Mouse (Mus musculus) CH12.LX (cell line): ENCODE measurements around the gene Tbcb.

Source experiments
- BHLHE40 ChIP-seq: IDR thresholded peaks from 2 replicates; pipeline ENCODE4 v1.6.1; 2011; ENCODE audit warnings: mild to moderate bottlenecking, low read depth, low read length, improper control_type of control experiment
- CTCF ChIP-seq, 2 experiments: IDR thresholded peaks in 1 of 2; conservative IDR thresholded peaks in 1 of 2; 2 replicates each; pipeline ENCODE4 v1.5.1; 2011 to 2012; ENCODE audit warnings: low read depth in 2 of 2, low read length in 2 of 2, improper control_type of control experiment in 1 of 2, inconsistent platforms in 1 of 2, mild to moderate bottlenecking in 1 of 2, moderate library complexity in 1 of 2
- EP300 ChIP-seq: IDR thresholded peaks from 2 replicates; pipeline ENCODE4 v1.6.1; 2011; ENCODE audit warnings: low read length, improper control_type of control experiment
- JUND ChIP-seq: conservative IDR thresholded peaks from 2 replicates; pipeline ENCODE4 v1.6.1; 2011; ENCODE audit warnings: low read depth, low read length, improper control_type of control experiment
- MAFK ChIP-seq: IDR thresholded peaks from 2 replicates; pipeline ENCODE4 v1.6.1; 2011; ENCODE audit warnings: low read length, improper control_type of control experiment; ENCODE audit not compliant: insufficient replicate concordance
- MXI1 ChIP-seq: IDR thresholded peaks from 2 replicates; pipeline ENCODE4 v1.6.1; 2011; ENCODE audit warnings: mild to moderate bottlenecking, low read depth, low read length, improper control_type of control experiment
- NRF1 ChIP-seq: IDR thresholded peaks from 2 replicates; pipeline ENCODE4 v1.6.1; 2014; ENCODE audit warnings: low read depth, mild to moderate bottlenecking, inconsistent platforms, low read length, improper control_type of control experiment, moderate library complexity
- POLR2A ChIP-seq: IDR thresholded peaks from 2 replicates; pipeline ENCODE4 v1.6.1; 2011; ENCODE audit warnings: low read depth, mild to moderate bottlenecking, improper control_type of control experiment, low read length
- RAD21 ChIP-seq: IDR thresholded peaks from 2 replicates; pipeline ENCODE4 v1.6.1; 2011; ENCODE audit warnings: low read depth, mild to moderate bottlenecking, low read length, improper control_type of control experiment, moderate library complexity
- RCOR1 ChIP-seq: conservative IDR thresholded peaks from 2 replicates; pipeline ENCODE4 v1.6.1; 2012; ENCODE audit warnings: low read depth, mild to moderate bottlenecking, inconsistent platforms, low read length, improper control_type of control experiment
- SMC3 ChIP-seq: IDR thresholded peaks from 2 replicates; pipeline ENCODE4 v1.6.1; 2011; ENCODE audit warnings: low read depth, low read length, improper control_type of control experiment
- TCF12 ChIP-seq: IDR thresholded peaks from 2 replicates; pipeline ENCODE4 v1.6.1; 2014; ENCODE audit warnings: low read depth, mild to moderate bottlenecking, inconsistent platforms, low read length, improper control_type of control experiment

GRCm38 (mm10) chr7:30232631-30233148 is 618 bp upstream of the Tbcb start:
- peak in 1 of 2 experiments; percentile 68; a peak in 2 of 4 replicates for TF ChIP-seq CTCF (conservative IDR thresholded peaks at IDR 0.05 in 1 of 2, IDR thresholded peaks at IDR 0.05 in 1 of 2; ENCODE audit: low read depth in 2 of 2, low read length in 2 of 2)
- no peak for TF ChIP-seq MXI1
- no peak for TF ChIP-seq POLR2A
- no peak for TF ChIP-seq MAFK
- no peak for TF ChIP-seq TCF12
- TF ChIP-seq SMC3: peak; percentile 40
- TF ChIP-seq RAD21: peak; percentile 36
- TF ChIP-seq EP300: no peak
- no peak for TF ChIP-seq JUND
- no peak for TF ChIP-seq BHLHE40
- TF ChIP-seq NRF1: no peak
- TF ChIP-seq RCOR1: no peak
